Mouse (Mus musculus): ENCODE results near the gene Itih5. TPM values are rescaled to one million over a fixed set of nuclear protein-coding genes. Genes with fewer than 3 reads are reported as not detected.
A peak's percentile ranks its signal among the peaks of the same experiment; 100 is the strongest.

Gene Itih5
- polyA plus RNA-seq (2012; rRNA removed): 3.4 and 4.8 TPM in 2 replicates

GRCm38 (mm10) chr2:10153201-10154075 is at the start of gene Itih5:
Gene Itih5, plus strand, starts transcription at chr2:10153571.
- peaks cover 4% of the 10 kb centered on the region for H3K4me1 ChIP-seq (ENCODE audit: control insufficient read depth, insufficient read depth, low read length)
- WGBS: 9% methylated on average over 27 of the region's 27 CpGs
- DNase-seq: peak; percentile 12
- peak within 1 kb of the TSS; percentile 36 for H3K4me3 ChIP-seq (replicated peaks; ENCODE audit: extremely low read depth, low read depth, low read length)
- TF ChIP-seq POLR2A (IDR thresholded peaks at IDR 0.05; ENCODE audit: borderline replicate concordance, extremely low read depth, low read depth, low read length): no peak
- no peak for TF ChIP-seq CTCF (IDR thresholded peaks at IDR 0.05; ENCODE audit: insufficient read depth, low read length)

DNA sequence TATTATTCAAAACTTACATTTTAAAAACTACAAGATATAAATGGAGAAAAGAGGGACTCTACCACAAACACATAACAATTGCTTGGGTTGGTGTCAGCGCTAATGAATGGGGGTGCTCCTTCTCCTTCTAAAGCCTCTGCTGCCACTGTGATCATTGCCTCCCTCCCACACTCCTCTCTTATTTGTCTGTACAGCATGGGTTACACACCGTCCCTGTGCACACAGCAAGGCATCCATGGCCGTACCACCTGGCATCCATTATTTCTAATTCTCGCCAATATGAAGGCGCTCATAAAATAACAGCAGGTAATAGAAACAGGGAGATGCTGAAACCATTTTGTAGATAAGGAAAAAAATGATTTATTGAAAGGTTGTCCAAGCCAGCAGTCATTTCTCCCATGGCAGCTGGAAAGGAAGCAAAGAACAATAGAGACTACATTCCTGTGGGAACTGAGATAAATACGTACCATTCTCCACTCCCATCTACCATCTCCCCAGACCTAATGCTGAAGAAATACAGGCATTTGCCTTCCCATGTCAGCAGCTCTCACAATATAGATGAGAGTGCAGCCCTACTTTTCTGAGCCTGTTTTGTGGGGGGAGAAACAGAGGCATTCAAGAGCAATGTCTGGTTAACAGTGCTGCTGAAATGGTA is 44.7 kb upstream of the Itih5 start:
- DNase-seq: no peak
- Histone ChIP-seq H3K4me3 (replicated peaks; ENCODE audit: extremely low read depth, low read depth, low read length) (no peak overlapping the region), H3K4me1 (ENCODE audit: control insufficient read depth, insufficient read depth, low read length) (no peaks in the 10 kb centered on the region; the same call in 1 of the 2 replicates)
- TF ChIP-seq POLR2A (IDR thresholded peaks at IDR 0.05; ENCODE audit: borderline replicate concordance, extremely low read depth, low read depth, low read length): no peak
- TF ChIP-seq CTCF (IDR thresholded peaks at IDR 0.05; ENCODE audit: insufficient read depth, low read length): no peak
- WGBS: 59% methylated on average over 6 of the region's 6 CpGs

DNA sequence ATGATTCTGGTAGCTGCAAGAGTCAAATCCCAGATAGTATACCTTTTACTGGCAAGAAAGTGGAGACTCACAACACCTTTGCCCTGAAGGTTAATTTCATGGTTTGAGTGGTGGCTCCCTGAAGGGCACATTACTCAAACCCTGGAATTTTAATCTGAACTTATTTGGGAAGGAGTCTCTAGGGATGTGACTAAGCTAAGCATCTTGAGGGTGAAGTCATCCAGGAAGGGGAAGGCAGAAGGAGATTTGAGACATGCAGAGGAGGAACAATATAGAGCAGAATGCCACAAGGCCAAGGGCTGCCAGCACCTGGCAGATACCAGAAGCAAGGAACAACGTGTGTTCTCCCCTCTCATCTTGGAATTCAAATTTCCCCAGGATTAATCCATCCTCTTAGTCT is 34.6 kb upstream of the Itih5 start:
- TF ChIP-seq CTCF (IDR thresholded peaks at IDR 0.05; ENCODE audit: insufficient read depth, low read length) (no peak), POLR2A (IDR thresholded peaks at IDR 0.05; ENCODE audit: borderline replicate concordance, extremely low read depth, low read depth, low read length) (no peak)
- WGBS: 51% methylated on average over 1 of the region's 1 CpGs

GRCm38 (mm10) chr2:10119276-10119675 is 34.1 kb upstream of the Itih5 start:
- TF ChIP-seq POLR2A (IDR thresholded peaks at IDR 0.05; ENCODE audit: borderline replicate concordance, extremely low read depth, low read depth, low read length) (no peak), CTCF (IDR thresholded peaks at IDR 0.05; ENCODE audit: insufficient read depth, low read length) (no peak)
- H3K4me1 ChIP-seq (ENCODE audit: control insufficient read depth, insufficient read depth, low read length): no peaks in the 10 kb centered on the region
- H3K4me3 ChIP-seq (replicated peaks; ENCODE audit: extremely low read depth, low read depth, low read length): no peak overlapping the region
- no peak for DNase-seq
- 70% methylated on average over 8 of the region's 8 CpGs for WGBS

More for the DNA sequence above, 34.6 kb upstream of the Itih5 start:
- no peak overlapping the region for H3K4me3 ChIP-seq (replicated peaks; ENCODE audit: extremely low read depth, low read depth, low read length)
- DNase-seq: no peak
- H3K4me1 ChIP-seq (ENCODE audit: control insufficient read depth, insufficient read depth, low read length): no peaks in the 10 kb centered on the region

DNA sequence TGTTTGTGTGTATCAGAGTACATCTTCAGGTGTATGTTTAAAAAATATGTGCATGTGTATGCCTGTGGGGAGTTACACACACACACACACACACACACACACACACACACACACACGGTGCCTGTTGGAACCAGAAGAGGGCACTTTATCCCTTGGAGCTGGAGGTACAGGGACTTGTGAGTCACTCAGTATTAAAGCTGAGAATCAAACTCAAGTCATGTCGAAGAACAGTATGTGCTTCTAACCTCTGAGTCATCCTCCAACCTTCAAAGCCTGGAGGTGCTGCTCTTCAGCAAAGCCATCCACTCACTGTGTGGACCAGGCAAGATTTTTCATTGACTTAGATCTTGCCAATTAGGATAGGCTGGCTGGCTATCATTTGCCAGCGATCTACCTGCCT is 31.5 kb upstream of the Itih5 start:
- WGBS: 53% methylated on average over 3 of the region's 3 CpGs
- no peak for TF ChIP-seq POLR2A (IDR thresholded peaks at IDR 0.05; ENCODE audit: borderline replicate concordance, extremely low read depth, low read depth, low read length)
- no peak for TF ChIP-seq CTCF (IDR thresholded peaks at IDR 0.05; ENCODE audit: insufficient read depth, low read length)
- Histone ChIP-seq H3K4me3 (replicated peaks; ENCODE audit: extremely low read depth, low read depth, low read length) (no peak overlapping the region), H3K4me1 (ENCODE audit: control insufficient read depth, insufficient read depth, low read length) (no peaks in the 10 kb centered on the region)
- no peak for DNase-seq

- 85% methylated on average over 4 of the region's 4 CpGs for WGBS
- TF ChIP-seq CTCF (IDR thresholded peaks at IDR 0.05; ENCODE audit: insufficient read depth, low read length) (no peak), POLR2A (IDR thresholded peaks at IDR 0.05; ENCODE audit: borderline replicate concordance, extremely low read depth, low read depth, low read length) (no peak)
- Histone ChIP-seq H3K4me1 (ENCODE audit: control insufficient read depth, insufficient read depth, low read length) (no peaks in the 10 kb centered on the region), H3K4me3 (replicated peaks; ENCODE audit: extremely low read depth, low read depth, low read length) (no peak overlapping the region)
- no peak for DNase-seq
These were observed 27.2 kb upstream of the Itih5 start for GRCm38 (mm10) chr2:10126122-10126521.

DNA sequence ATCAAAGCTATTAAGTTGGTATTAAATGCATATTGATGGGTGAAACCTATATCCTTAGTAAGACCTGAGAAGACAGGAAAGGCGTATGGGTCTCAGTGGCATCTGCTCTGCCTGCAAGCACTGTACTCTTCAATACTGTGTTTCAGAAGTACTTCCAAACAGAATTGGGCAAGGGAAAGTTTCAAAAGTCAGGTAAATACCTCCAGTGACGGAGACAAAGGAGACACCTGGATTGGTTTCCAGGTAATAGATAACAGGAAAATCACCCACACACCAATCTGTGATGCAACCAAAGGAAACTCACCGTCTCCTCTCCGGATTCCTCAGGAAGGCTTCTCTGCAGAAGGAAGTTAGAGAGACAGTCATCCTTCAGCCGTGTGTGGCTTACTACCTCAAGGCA is 25.9 kb upstream of the Itih5 start:
- Histone ChIP-seq H3K4me3 (replicated peaks; ENCODE audit: extremely low read depth, low read depth, low read length) (no peak overlapping the region), H3K4me1 (ENCODE audit: control insufficient read depth, insufficient read depth, low read length) (no peaks in the 10 kb centered on the region)
- no peak for TF ChIP-seq POLR2A (IDR thresholded peaks at IDR 0.05; ENCODE audit: borderline replicate concordance, extremely low read depth, low read depth, low read length)
- TF ChIP-seq CTCF (IDR thresholded peaks at IDR 0.05; ENCODE audit: insufficient read depth, low read length): no peak
- no peak for DNase-seq
- 80% methylated on average over 5 of the region's 5 CpGs for WGBS

- WGBS: 78% methylated on average over 4 of the region's 4 CpGs
- no peak overlapping the region for H3K4me3 ChIP-seq (replicated peaks; ENCODE audit: extremely low read depth, low read depth, low read length)
- no peak for TF ChIP-seq CTCF (IDR thresholded peaks at IDR 0.05; ENCODE audit: insufficient read depth, low read length)
- TF ChIP-seq POLR2A (IDR thresholded peaks at IDR 0.05; ENCODE audit: borderline replicate concordance, extremely low read depth, low read depth, low read length): no peak
These were observed 24.8 kb upstream of the Itih5 start for GRCm38 (mm10) chr2:10128571-10128970.

GRCm38 (mm10) chr2:10130341-10130990 is 22.9 kb upstream of the Itih5 start:
- TF ChIP-seq POLR2A (IDR thresholded peaks at IDR 0.05; ENCODE audit: borderline replicate concordance, extremely low read depth, low read depth, low read length): no peak
- TF ChIP-seq CTCF (IDR thresholded peaks at IDR 0.05; ENCODE audit: insufficient read depth, low read length): no peak
- DNase-seq: no peak
- no peak overlapping the region for H3K4me3 ChIP-seq (replicated peaks; ENCODE audit: extremely low read depth, low read depth, low read length)
- 47% methylated on average over 8 of the region's 8 CpGs for WGBS
- H3K4me1 ChIP-seq (ENCODE audit: control insufficient read depth, insufficient read depth, low read length): no peaks in the 10 kb centered on the region

More at GRCm38 (mm10) chr2:10128571-10128970, 24.8 kb upstream of the Itih5 start:
- no peak for DNase-seq
- H3K4me1 ChIP-seq (ENCODE audit: control insufficient read depth, insufficient read depth, low read length): no peaks in the 10 kb centered on the region

Measured in lung, adult 2 months (tissue).